Mouse (Mus musculus) G1E (cell line): ENCODE data around the gene Slc45a1.

Source experiments
- CTCF ChIP-seq: IDR thresholded peaks from 2 replicates; pipeline ENCODE4 v1.5.1; 2012; ENCODE audit warnings: low read depth, low read length, inconsistent platforms, mixed read lengths
- GATA1 ChIP-seq: IDR thresholded peaks from 2 replicates; pipeline ENCODE4 v1.6.1; 2012; ENCODE audit warnings: borderline replicate concordance, low read length, inconsistent platforms, mixed read lengths
- POLR2AphosphoS5 ChIP-seq: IDR thresholded peaks from 2 replicates; pipeline ENCODE4 v1.6.1; 2012; ENCODE audit warnings: low read depth, low read length, inconsistent platforms; ENCODE audit not compliant: insufficient replicate concordance
- TAL1 ChIP-seq: conservative IDR thresholded peaks from 2 replicates; pipeline ENCODE4 v1.6.1; 2012; ENCODE audit warnings: low read depth, low read length, inconsistent platforms, mixed read lengths

- no peak for TF ChIP-seq CTCF
- no peak for TF ChIP-seq GATA1
- TF ChIP-seq TAL1 = no peak
- no peak for TF ChIP-seq POLR2AphosphoS5
Observed at GRCm38 (mm10) chr4:150603366-150604061, 48.5 kb downstream of the Slc45a1 start.
